Mouse (Mus musculus): ENCODE measurements around the gene Adgrb3.

DNA sequence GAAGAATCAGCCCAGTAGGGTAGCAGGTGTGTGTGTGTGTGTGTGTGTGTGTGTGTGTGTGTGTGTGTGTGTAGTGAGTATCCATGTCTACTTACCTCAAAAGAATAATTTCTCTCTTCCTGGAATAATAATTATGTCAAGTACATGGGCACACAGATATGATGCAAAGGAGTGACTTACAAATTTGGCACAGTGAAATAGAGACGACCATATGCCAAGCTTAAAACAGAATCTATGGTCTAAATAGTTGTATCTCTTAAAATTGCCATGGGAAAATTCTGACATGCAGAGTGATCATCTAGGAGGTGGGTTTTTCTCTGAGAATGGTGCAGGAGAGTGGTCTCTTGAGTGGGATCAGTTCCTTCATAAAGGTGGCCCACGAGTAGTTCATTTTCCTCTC lies 504.1 kb downstream of the Adgrb3 start:
- TF ChIP-seq CTCF (IDR thresholded peaks at IDR 0.05; ENCODE audit: low read depth, low read length), result no peak
- no peak for TF ChIP-seq POLR2A (IDR thresholded peaks at IDR 0.05; ENCODE audit: extremely low read depth, insufficient read depth, low read length)
